Mouse (Mus musculus): ENCODE results near the gene Zbp1. TPM values are rescaled to one million over a fixed set of nuclear protein-coding genes. Genes with fewer than 3 reads are reported as not detected.

Zbp1 gene
- polyA plus RNA-seq, 1 experiment from 2014 or later, result not detected

DNA sequence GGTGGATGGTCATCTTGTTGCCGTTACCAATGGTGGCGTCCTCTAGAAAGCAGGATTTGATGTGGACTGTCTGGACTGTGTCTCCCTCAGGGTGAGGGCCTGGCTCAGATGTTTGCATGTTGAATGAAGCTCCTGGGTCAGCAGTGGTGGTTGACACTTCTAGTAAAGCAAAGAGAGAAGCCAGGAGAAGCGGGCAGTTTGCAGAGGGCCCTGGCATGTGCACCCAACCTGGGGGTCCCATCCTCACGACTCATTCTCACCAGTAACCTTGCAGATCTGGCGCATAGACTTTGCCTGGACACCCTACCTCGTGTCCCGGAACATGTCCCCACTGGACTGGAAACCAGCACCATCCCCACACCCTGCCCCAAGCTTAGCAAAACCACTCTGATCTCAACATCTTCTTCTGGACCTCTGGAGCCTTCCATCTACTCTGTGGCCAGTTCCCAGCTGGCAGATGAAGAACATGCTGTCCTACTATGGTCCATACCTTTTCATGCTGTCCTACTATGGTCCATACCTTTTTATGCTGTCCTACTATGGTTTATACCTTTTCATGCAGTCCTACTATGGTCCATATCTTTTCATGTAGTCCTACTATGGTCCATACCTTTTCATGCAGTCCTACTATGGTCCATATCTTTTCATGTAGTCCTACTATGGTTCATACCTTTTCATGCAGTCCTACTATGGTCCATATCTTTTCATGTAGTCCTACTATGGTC, 9.5 kb downstream of the Zbp1 start:
- no peak for ATAC-seq (ENCODE audit: low FRiP score, low TSS enrichment)
- no peaks in the 10 kb centered on the region; the same call in 1 of the 2 replicates for H3K27me3 ChIP-seq (ENCODE audit: control insufficient read depth, insufficient read depth, low read length)
- 91% methylated on average over 7 of the region's 7 CpGs for WGBS
- no peak overlapping the region for H3K27ac ChIP-seq (ENCODE audit: low read depth, low read length)
- H3K9me3 ChIP-seq (ENCODE audit: control insufficient read depth, low read length), result 0 out of 2 replicates have a peak, but pooled peaks cover 3% of the 10 kb centered on the region
- no peak overlapping the region for H3K4me2 ChIP-seq (replicated peaks; ENCODE audit: low read depth, low read length)
- no peak overlapping the region for H3K4me3 ChIP-seq (ENCODE audit: low read length)
- H3K9ac ChIP-seq (ENCODE audit: low read depth, low read length), result no peak overlapping the region
- no peaks in the 10 kb centered on the region for H3K36me3 ChIP-seq (ENCODE audit: control insufficient read depth, insufficient read depth, low read length)
- no peaks in the 10 kb centered on the region for H3K4me1 ChIP-seq (ENCODE audit: control insufficient read depth, insufficient read depth, low read length)

GRCm38 (mm10) chr2:173207051-173207450, 11.7 kb downstream of the Zbp1 start:
- Histone ChIP-seq H3K9me3 (ENCODE audit: control insufficient read depth, low read length) (no peaks in the 10 kb centered on the region), H3K4me1 (ENCODE audit: control insufficient read depth, insufficient read depth, low read length) (no peaks in the 10 kb centered on the region), H3K4me2 (replicated peaks; ENCODE audit: low read depth, low read length) (no peak overlapping the region), H3K27ac (ENCODE audit: low read depth, low read length) (no peak overlapping the region), H3K36me3 (ENCODE audit: control insufficient read depth, insufficient read depth, low read length) (no peaks in the 10 kb centered on the region), H3K4me3 (ENCODE audit: low read length) (no peak overlapping the region), H3K9ac (ENCODE audit: low read depth, low read length) (no peak overlapping the region), H3K27me3 (ENCODE audit: control insufficient read depth, insufficient read depth, low read length) (no peaks in the 10 kb centered on the region)
- no peak for ATAC-seq (ENCODE audit: low FRiP score, low TSS enrichment)
- WGBS, result 95% methylated on average over 3 of the region's 3 CpGs

DNA sequence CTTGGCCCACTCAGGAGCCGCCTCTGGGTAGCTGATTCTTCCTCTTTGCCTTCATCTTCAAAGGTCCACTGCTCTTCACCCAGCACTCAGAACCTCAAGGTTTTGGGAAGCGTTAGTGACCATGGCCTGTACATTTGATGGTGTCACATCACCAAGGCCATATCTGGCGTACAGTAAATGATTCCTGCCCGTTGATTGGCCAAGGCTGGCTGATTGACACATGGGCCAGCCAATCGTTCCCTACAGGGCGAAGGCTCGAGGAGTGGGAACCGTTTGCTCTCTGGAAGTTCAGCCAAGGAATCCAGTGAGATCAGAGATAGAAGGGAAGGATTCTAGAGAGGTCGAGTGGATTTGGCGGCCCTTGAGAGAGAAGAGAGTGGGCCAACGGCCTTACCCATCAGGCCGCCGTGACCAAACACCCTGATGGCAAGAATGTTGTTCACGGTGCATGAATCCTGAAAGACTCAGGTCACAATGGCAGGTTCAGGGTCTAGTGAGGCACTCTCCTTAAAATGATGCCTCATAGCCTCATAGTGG, 13.1 kb downstream of the Zbp1 start:
- H3K4me3 ChIP-seq (ENCODE audit: low read length), result no peak overlapping the region
- H3K27ac ChIP-seq (ENCODE audit: low read depth, low read length), result no peak overlapping the region
- WGBS, result 92% methylated on average over 14 of the region's 14 CpGs
- no peaks in the 10 kb centered on the region for H3K27me3 ChIP-seq (ENCODE audit: control insufficient read depth, insufficient read depth, low read length)
- no peak overlapping the region for H3K9ac ChIP-seq (ENCODE audit: low read depth, low read length)
- no peaks in the 10 kb centered on the region for H3K9me3 ChIP-seq (ENCODE audit: control insufficient read depth, low read length)
- H3K4me1 ChIP-seq (ENCODE audit: control insufficient read depth, insufficient read depth, low read length), result no peaks in the 10 kb centered on the region
- no peak overlapping the region for H3K4me2 ChIP-seq (replicated peaks; ENCODE audit: low read depth, low read length)
- H3K36me3 ChIP-seq (ENCODE audit: control insufficient read depth, insufficient read depth, low read length), result no peaks in the 10 kb centered on the region
- ATAC-seq (ENCODE audit: low FRiP score, low TSS enrichment), result no peak

GRCm38 (mm10) chr2:173204671-173205070, 14.1 kb downstream of the Zbp1 start:
- Histone ChIP-seq H3K4me1 (ENCODE audit: control insufficient read depth, insufficient read depth, low read length) (no peaks in the 10 kb centered on the region), H3K9ac (ENCODE audit: low read depth, low read length) (no peak overlapping the region), H3K4me3 (ENCODE audit: low read length) (no peak overlapping the region), H3K4me2 (replicated peaks; ENCODE audit: low read depth, low read length) (no peak overlapping the region), H3K27me3 (ENCODE audit: control insufficient read depth, insufficient read depth, low read length) (no peaks in the 10 kb centered on the region), H3K27ac (ENCODE audit: low read depth, low read length) (no peak overlapping the region), H3K9me3 (ENCODE audit: control insufficient read depth, low read length) (no peaks in the 10 kb centered on the region), H3K36me3 (ENCODE audit: control insufficient read depth, insufficient read depth, low read length) (no peaks in the 10 kb centered on the region)
- ATAC-seq (ENCODE audit: low FRiP score, low TSS enrichment), result no peak
- WGBS, result 67% methylated on average over 4 of the region's 4 CpGs

DNA sequence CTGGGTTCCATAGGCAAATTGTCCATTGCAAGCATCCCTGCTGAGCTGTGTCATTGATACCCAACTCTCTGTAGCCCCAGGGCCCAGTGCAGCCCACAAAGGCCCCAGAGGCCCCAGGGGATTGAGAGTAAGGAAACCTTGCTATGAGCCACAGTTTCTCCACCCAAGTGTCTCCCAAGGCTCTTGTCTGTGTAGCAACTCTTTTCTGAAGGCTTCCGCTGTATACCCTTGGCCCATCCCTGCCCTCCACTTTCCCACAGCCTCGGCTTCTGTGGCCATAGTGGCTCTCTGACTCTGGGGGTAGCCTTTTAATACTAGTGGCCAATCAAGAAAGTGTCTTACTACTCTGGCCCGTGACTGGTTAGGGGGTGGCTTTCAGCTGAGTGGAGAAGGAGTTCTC, 15.0 kb downstream of the Zbp1 start:
- no peaks in the 10 kb centered on the region for H3K36me3 ChIP-seq (ENCODE audit: control insufficient read depth, insufficient read depth, low read length)

DNA sequence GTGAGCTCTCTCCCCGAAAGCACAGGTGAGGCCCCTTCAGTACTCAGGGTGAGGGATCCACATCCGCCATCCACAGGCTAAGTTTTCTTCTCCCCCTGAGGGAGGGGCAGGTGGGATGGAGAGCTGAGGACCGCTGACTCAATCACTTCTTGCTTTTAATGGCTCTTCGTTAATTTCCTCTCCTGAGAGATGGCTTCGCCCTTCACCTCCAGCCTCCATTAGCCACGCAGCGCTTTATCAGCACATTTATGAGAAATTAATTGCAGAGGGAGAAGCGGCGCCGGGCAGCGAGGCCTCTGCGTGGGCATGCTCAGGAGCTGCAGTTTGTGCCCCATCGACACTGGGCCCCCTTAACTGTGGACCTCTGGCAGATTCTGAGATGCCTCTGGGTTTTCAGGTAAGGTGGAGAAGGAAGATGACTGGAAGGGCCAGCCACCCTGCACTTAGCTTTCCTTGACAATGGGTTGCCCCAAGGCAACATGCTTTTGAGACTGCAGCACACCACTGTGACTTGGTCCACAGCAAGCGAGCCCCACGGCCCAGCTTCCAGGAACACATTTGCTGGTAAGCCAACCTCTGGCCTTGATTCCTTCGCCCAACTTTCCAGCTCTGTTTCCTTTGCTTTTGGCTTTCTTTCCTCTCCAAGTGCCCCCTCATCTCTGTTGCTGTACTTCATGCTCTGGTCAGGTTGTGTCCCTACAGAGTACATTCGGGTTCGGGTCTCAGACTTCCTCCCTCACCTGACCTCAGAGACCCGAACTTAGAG, 15.6 kb downstream of the Zbp1 start:
- H3K9me3 ChIP-seq (ENCODE audit: control insufficient read depth, low read length), result no peaks in the 10 kb centered on the region
- no peak overlapping the region for H3K4me3 ChIP-seq (ENCODE audit: low read length)
- H3K9ac ChIP-seq (ENCODE audit: low read depth, low read length), result no peak overlapping the region
- no peaks in the 10 kb centered on the region for H3K36me3 ChIP-seq (ENCODE audit: control insufficient read depth, insufficient read depth, low read length)
- H3K27me3 ChIP-seq (ENCODE audit: control insufficient read depth, insufficient read depth, low read length), result no peaks in the 10 kb centered on the region
- no peaks in the 10 kb centered on the region for H3K4me1 ChIP-seq (ENCODE audit: control insufficient read depth, insufficient read depth, low read length)
- ATAC-seq (ENCODE audit: low FRiP score, low TSS enrichment), result no peak
- no peak overlapping the region for H3K4me2 ChIP-seq (replicated peaks; ENCODE audit: low read depth, low read length)
- H3K27ac ChIP-seq (ENCODE audit: low read depth, low read length), result no peak overlapping the region
- 76% methylated on average over 19 of the region's 19 CpGs for WGBS

More for the DNA sequence above, 15.0 kb downstream of the Zbp1 start:
- Histone ChIP-seq H3K9me3 (ENCODE audit: control insufficient read depth, low read length) (no peaks in the 10 kb centered on the region), H3K9ac (ENCODE audit: low read depth, low read length) (no peak overlapping the region), H3K4me3 (ENCODE audit: low read length) (no peak overlapping the region), H3K27ac (ENCODE audit: low read depth, low read length) (no peak overlapping the region), H3K27me3 (ENCODE audit: control insufficient read depth, insufficient read depth, low read length) (no peaks in the 10 kb centered on the region), H3K4me1 (ENCODE audit: control insufficient read depth, insufficient read depth, low read length) (no peaks in the 10 kb centered on the region), H3K4me2 (replicated peaks; ENCODE audit: low read depth, low read length) (no peak overlapping the region)
- ATAC-seq (ENCODE audit: low FRiP score, low TSS enrichment), result no peak
- WGBS, result 90% methylated on average over 3 of the region's 3 CpGs

- H3K4me3 ChIP-seq (ENCODE audit: low read length), result no peak overlapping the region
- no peaks in the 10 kb centered on the region for H3K27me3 ChIP-seq (ENCODE audit: control insufficient read depth, insufficient read depth, low read length)
- WGBS, result 87% methylated on average over 4 of the region's 4 CpGs
- H3K9me3 ChIP-seq (ENCODE audit: control insufficient read depth, low read length), result no peaks in the 10 kb centered on the region
- no peaks in the 10 kb centered on the region for H3K4me1 ChIP-seq (ENCODE audit: control insufficient read depth, insufficient read depth, low read length)
- no peak overlapping the region for H3K4me2 ChIP-seq (replicated peaks; ENCODE audit: low read depth, low read length)
- no peak for ATAC-seq (ENCODE audit: low FRiP score, low TSS enrichment)
- H3K9ac ChIP-seq (ENCODE audit: low read depth, low read length), result no peak overlapping the region
- no peak overlapping the region for H3K27ac ChIP-seq (ENCODE audit: low read depth, low read length)
- no peaks in the 10 kb centered on the region for H3K36me3 ChIP-seq (ENCODE audit: control insufficient read depth, insufficient read depth, low read length)
These were observed 23.9 kb downstream of the Zbp1 start for GRCm38 (mm10) chr2:173194796-173195195.

GRCm38 (mm10) chr2:173187182-173187855, 31.4 kb downstream of the Zbp1 start:
- Histone ChIP-seq H3K9ac (ENCODE audit: low read depth, low read length) (no peak overlapping the region), H3K4me1 (ENCODE audit: control insufficient read depth, insufficient read depth, low read length) (no peaks in the 10 kb centered on the region), H3K4me3 (ENCODE audit: low read length) (no peak overlapping the region), H3K9me3 (ENCODE audit: control insufficient read depth, low read length) (no peaks in the 10 kb centered on the region), H3K27me3 (ENCODE audit: control insufficient read depth, insufficient read depth, low read length) (peaks cover 13% of the 10 kb centered on the region; the same call in 1 of the 2 replicates), H3K4me2 (replicated peaks; ENCODE audit: low read depth, low read length) (no peak overlapping the region), H3K36me3 (ENCODE audit: control insufficient read depth, insufficient read depth, low read length) (no peaks in the 10 kb centered on the region), H3K27ac (ENCODE audit: low read depth, low read length) (no peak overlapping the region)
- 34% methylated on average over 8 of the region's 8 CpGs for WGBS
- ATAC-seq (ENCODE audit: low FRiP score, low TSS enrichment), result no peak

All from kidney, embryonic 14.5 days (tissue).